ENCODE assay signal across 21 mouse cellular contexts in genomic region chr5:143994632-143995365, GRCm38 (mm10). TPM values are rescaled to one million over a fixed set of nuclear protein-coding genes. Genes with fewer than 3 reads are reported as not detected.
A peak's percentile ranks its signal among the peaks of the same experiment; 100 is the strongest.
DNase-seq lines count a peak whose midpoint lies in the region; TF ChIP-seq lines count a peak whose summit lies in the region.
"Had no signal": no experiment of that assay in that cellular context is flagged by ENCODE, and none has a peak within 500 bp of the region (broad histone marks: within the 10 kb centered on the region; RNA-seq: fewer than 3 reads in every experiment).

No protein-coding gene starts in this region.

- DNase-seq in adrenal gland, adult 2 months = peak; percentile 54
- DNase-seq in adrenal gland, postnatal 4 days (ENCODE audit: low spot score in 2 of 2) = no peak
- no peak for DNase-seq in layer of hippocampus, adult 2 months (ENCODE audit: low spot score in 2 of 2)
- DNase-seq in layer of hippocampus, adult 18-20 months (ENCODE audit: low spot score in 2 of 2) = no peak
- DNase-seq in right cerebral cortex, adult 18-20 months = peak; percentile 21
- no peak for DNase-seq in right cerebral cortex, adult 2 months (ENCODE audit: low spot score in 2 of 2)
- DNase-seq in c-Kit-positive CD71-positive TER-119-positive erythroid progenitor cells, embryonic 14.5 days (ENCODE audit: low spot score) = no peak
- DNase-seq in embryo, embryonic 11 days = no peak
- DNase-seq: cerebellum, postnatal 10 days; heart, postnatal 10 days; kidney, adult 8-10 months; layer of hippocampus, adult 9-11 months; left cerebral cortex, postnatal 4 days; thymus, adult 18-20 months had no signal

- H3K4me3 ChIP-seq in layer of hippocampus, adult 2 months = no peak overlapping the region
- H3K4me3 ChIP-seq: embryonic facial prominence, embryonic 12.5 days; hindbrain, embryonic 15.5 days; liver, embryonic 15.5 days; myocyte had no signal

- H3K27ac ChIP-seq in layer of hippocampus, adult 2 months = no peak overlapping the region
- H3K27ac ChIP-seq: embryonic facial prominence, embryonic 12.5 days; hindbrain, embryonic 15.5 days; liver, embryonic 15.5 days had no signal

- TF ChIP-seq CTCF in layer of hippocampus, adult 2 months (conservative IDR thresholded peaks at IDR 0.05) = peak; percentile 67

RNA-seq across cellular contexts. Expression of gene Ccz1, which starts 19.9 kb away (rescaled TPM):
- total RNA-seq in adrenal gland, adult 2 months (2021) = 10 to 100 TPM; 51.1 to 57.1 TPM
- polyA plus RNA-seq in adrenal gland, adult 2 months (2012; rRNA removed) = 3.5 and 6.6 TPM in 2 replicates
- 10 to 100 TPM; 74.8 to 76.8 TPM for total RNA-seq in adrenal gland, postnatal 4 days (2021)
- total RNA-seq in layer of hippocampus, adult 2 months (2021) = 10 to 100 TPM; 37.1 to 41.2 TPM
- 10 to 100 TPM; 33.8 to 33.9 TPM for total RNA-seq in layer of hippocampus, adult 18-20 months (2021)

RNA-seq across cellular contexts. Expression of gene Ocm, which starts 31.7 kb away (rescaled TPM):
- not detected for total RNA-seq in adrenal gland, adult 2 months (2021)
- not detected in 2 replicates for polyA plus RNA-seq in adrenal gland, adult 2 months (2012; rRNA removed)
- not detected for total RNA-seq in adrenal gland, postnatal 4 days (2021)
- not detected for total RNA-seq in layer of hippocampus, adult 2 months (2021)
- not detected for total RNA-seq in layer of hippocampus, adult 18-20 months (2021)
- total RNA-seq: ES-E14; granulocyte monocyte progenitor cell, adult 5-6 weeks; heart, postnatal 10 days; megakaryocyte-erythroid progenitor cell, adult 5-6 weeks had no signal
- polyA plus RNA-seq: embryonic facial prominence, embryonic 12.5 days; hindbrain, embryonic 15.5 days; liver, embryonic 15.5 days; myocyte had no signal

Comparison
In these comparisons a context has a peak if more than half of its experiments do, and no peak if none do; other contexts are left out.
1. DNase-seq: peak in adrenal gland, adult 2 months (single experiment) and right cerebral cortex, adult 18-20 months (single experiment); none in adrenal gland, postnatal 4 days (0 of 2), layer of hippocampus, adult 2 months (0 of 2), layer of hippocampus, adult 18-20 months (0 of 2), right cerebral cortex, adult 2 months (0 of 2), c-Kit-positive CD71-positive TER-119-positive erythroid progenitor cells, embryonic 14.5 days (single experiment) and embryo, embryonic 11 days (single experiment).